Mouse (Mus musculus): ENCODE measurements around the gene Slc39a9.

DNA sequence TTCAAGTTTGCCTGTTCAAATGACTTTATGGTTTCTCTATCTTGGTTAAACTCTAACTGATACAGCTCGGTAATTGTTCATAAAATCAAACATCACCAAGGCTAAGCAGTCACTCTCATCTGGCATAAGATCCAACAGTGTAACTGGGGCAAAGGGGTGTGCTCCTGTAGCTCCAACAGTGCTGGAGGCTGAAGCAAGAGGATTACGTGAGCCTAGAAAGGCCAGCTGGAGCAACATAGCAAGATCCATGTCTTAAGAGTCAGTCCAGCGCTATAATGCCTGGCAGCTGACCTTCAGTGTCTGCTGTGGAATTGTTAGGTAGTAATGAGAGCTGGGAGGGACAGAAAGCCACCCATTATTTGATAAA is 11.0 kb downstream of the Slc39a9 start:
- no peak for TF ChIP-seq CTCF (IDR thresholded peaks at IDR 0.05; ENCODE audit: borderline replicate concordance, control insufficient read depth, extremely low read depth, insufficient read depth, low read length, poor library complexity)
- no peak for TF ChIP-seq POLR2A (IDR thresholded peaks at IDR 0.05; ENCODE audit: control insufficient read depth, extremely low read depth, insufficient read depth, low read length, poor library complexity)

Data from thymus, adult 2 months (tissue).